Mouse (Mus musculus): ENCODE results near the gene Piezo1.

GRCm38 (mm10) chr8:122579196-122579595 lies 28.1 kb upstream of the Piezo1 start:
- TF ChIP-seq CTCF (IDR thresholded peaks at IDR 0.05; ENCODE audit: low read depth, low read length) (no peak), POLR2A (IDR thresholded peaks at IDR 0.05; ENCODE audit: borderline replicate concordance, low read depth, low read length) (no peak)

Data from bone marrow macrophage, adult 2 months (primary cell).